Mouse (Mus musculus) intestine, embryonic 16.5 days (tissue): Measurements from ENCODE around the gene Nkiras2. TPM values are rescaled to one million over a fixed set of nuclear protein-coding genes. Genes with fewer than 3 reads are reported as not detected.

Experiments used
- ATAC-seq: fragments of 200-750 bp; cut with Nextera tagmentation; 2 replicates; pipeline ENCODE4 v1.8.0; 2017; ENCODE audit warnings: moderate TSS enrichment, moderate library complexity
- H3K27ac ChIP-seq: fragments of 300-500 bp; sonication (generic); 2 replicates; pipeline ENCODE4 v1.5.1; 2014; ENCODE audit warnings: mild to moderate bottlenecking, low read length
- H3K27me3 ChIP-seq: fragments of 300-500 bp; sonication (generic); replicated peaks from 2 replicates; pipeline ENCODE4 v1.6.1; 2014; ENCODE audit warnings: low read length, control low read depth, mixed read lengths; ENCODE audit not compliant: control insufficient read depth, insufficient read depth
- H3K36me3 ChIP-seq: fragments of 300-500 bp; sonication (generic); 2 replicates; pipeline ENCODE4 v1.6.1; 2014; ENCODE audit warnings: low read length, control low read depth; ENCODE audit not compliant: control insufficient read depth, insufficient read depth
- H3K4me1 ChIP-seq: fragments of 300-500 bp; sonication (generic); 2 replicates; pipeline ENCODE4 v1.6.1; 2014; ENCODE audit warnings: low read length, control low read depth, mixed read lengths; ENCODE audit not compliant: control insufficient read depth, insufficient read depth
- H3K4me2 ChIP-seq: fragments of 300-500 bp; sonication (generic); 2 replicates; pipeline ENCODE4 v1.6.1; 2014; ENCODE audit warnings: low read depth, low read length, control low read depth
- H3K4me3 ChIP-seq: fragments of 300-500 bp; sonication (generic); 2 replicates; pipeline ENCODE4 v1.5.1; 2014; ENCODE audit warnings: mild to moderate bottlenecking, low read length
- H3K9ac ChIP-seq: fragments of 300-500 bp; sonication (generic); 2 replicates; pipeline ENCODE4 v1.6.1; 2014; ENCODE audit warnings: low read depth, low read length
- H3K9me3 ChIP-seq: fragments of 300-500 bp; sonication (generic); 2 replicates; pipeline ENCODE4 v1.6.1; 2016; ENCODE audit warnings: low read length, control low read depth; ENCODE audit not compliant: control insufficient read depth
- WGBS: fragments of 180-500 bp; shearing (Covaris S2); extraction: QIAGEN DNeasy Blood & Tissue Kit; methylation state at CpG from one replicate; pipeline ENCODE4 v1.1.7; 2014; 5-methylcytosine and 5-hydroxymethylcytosine counted together
- polyA plus RNA-seq: library from polyadenylated mRNA; unstranded; fragments of >200 nt; fragmentation: Nextera tagmentation; extraction: Ambion mirVana; gene quantifications from 2 replicates; pipeline ENCODE4 v1.2.1, GENCODE M21; 2015

Nkiras2 gene
- polyA plus RNA-seq, 1 experiment from 2014 or later: 80.8 TPM

DNA sequence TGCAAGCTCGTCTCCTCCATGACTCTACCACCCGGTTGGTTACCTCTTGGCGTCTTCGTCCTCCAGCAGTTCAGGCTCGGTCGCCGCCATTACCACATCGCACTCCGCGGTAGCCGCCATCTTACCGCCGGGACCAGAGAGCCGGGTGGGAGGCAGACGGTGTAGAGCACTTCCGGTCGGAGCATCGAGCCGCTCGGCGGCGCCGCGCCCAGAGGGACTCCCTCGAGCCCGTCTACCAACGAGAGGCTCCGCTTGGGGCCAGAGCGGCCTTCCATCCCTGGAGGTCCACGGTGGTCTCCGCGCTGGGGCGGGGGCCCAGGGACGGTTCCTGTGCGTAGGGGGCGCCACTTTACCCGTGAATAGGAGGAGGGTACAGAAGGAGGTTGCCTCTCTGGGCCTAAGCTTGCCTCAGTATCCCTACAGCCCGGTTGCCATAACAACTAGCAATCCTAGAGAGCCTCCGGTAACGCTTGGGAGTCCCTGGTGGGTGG, 486 bp downstream of the Nkiras2 start:
- under 1% methylated on average over 40 of the region's 40 CpGs for WGBS
- peak overlapping the region; percentile 85 for H3K4me2 ChIP-seq
- peak; percentile 94 for ATAC-seq

DNA sequence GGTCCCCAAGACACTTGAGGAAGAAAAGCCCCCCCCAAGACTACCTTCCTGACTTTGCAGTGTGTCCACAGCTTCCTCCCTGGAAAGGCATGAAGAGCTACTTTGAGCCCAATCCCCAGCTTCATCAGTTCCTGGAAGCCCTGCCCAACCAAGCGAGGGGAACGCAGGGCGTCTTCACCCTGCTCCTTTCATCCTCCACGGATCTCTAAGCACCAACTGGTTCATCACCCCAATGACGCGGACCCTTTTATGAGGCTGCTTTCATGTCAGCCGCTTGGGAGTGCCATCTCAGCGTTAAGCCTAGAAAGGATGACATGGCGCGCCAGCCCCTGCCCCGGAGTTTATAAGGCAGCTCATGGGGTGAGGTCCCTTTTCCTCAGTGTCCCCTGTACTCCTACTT, 938 bp downstream of the Nkiras2 start, which contains the start of gene Dnajc7:
TSS of gene Dnajc7 (minus strand) at position 187 of the 400 bp plus-strand sequence.
- ATAC-seq: 0 out of 2 replicates have a peak, but pooled peaks have one; percentile 4

More for the DNA sequence above, 486 bp downstream of the Nkiras2 start:
- H3K4me1 ChIP-seq: peaks cover 26% of the 10 kb centered on the region
- peak overlapping the region; percentile 94 for H3K4me3 ChIP-seq
- peak overlapping the region; percentile 96 for H3K27ac ChIP-seq
- no peaks in the 10 kb centered on the region for H3K27me3 ChIP-seq
- 0 out of 2 replicates have a peak, but pooled peaks cover 2% of the 10 kb centered on the region for H3K36me3 ChIP-seq
- H3K9me3 ChIP-seq: no peaks in the 10 kb centered on the region
- H3K9ac ChIP-seq: peak overlapping the region; percentile 96

DNA sequence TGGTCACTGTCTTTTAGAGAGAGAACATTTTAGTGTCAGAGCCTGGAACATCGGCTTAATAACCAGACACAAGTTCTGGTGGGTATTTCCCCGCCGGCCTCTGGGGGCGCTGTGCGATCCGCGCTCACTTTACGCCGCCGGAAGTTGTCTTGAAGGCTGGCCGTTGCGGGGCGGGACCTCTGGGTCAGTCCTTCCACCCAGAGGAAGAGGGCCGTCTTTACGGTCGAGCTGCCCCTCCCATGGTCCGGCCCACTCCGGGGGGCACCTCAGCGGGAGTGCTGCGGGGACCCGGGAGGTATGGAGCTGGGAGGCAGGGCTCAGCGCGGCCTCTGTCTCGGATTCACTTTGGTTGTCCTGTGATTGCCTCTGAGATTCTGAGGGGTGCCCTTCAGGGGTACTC, 3.7 kb downstream of the Nkiras2 start:
- ATAC-seq: peak; percentile 82
- H3K4me2 ChIP-seq: peak overlapping the region; percentile 56
- peak overlapping the region; percentile 95 for H3K4me3 ChIP-seq
- WGBS: under 1% methylated on average over 24 of the region's 24 CpGs
- no peaks in the 10 kb centered on the region for H3K9me3 ChIP-seq
- peak overlapping the region; percentile 95 for H3K27ac ChIP-seq
- H3K4me1 ChIP-seq: peaks cover 36% of the 10 kb centered on the region
- H3K9ac ChIP-seq: peak overlapping the region; percentile 87
- no peaks in the 10 kb centered on the region for H3K27me3 ChIP-seq
- H3K36me3 ChIP-seq: peaks cover 12% of the 10 kb centered on the region

More for the DNA sequence above, 938 bp downstream of the Nkiras2 start, which contains the start of gene Dnajc7:
- Histone ChIP-seq H3K4me3 (peak within 1 kb of the TSS; percentile 94), H3K27me3 (no peaks in the 10 kb centered on the region), H3K4me2 (peak within 1 kb of the TSS; percentile 85), H3K27ac (peak within 1 kb of the TSS; percentile 96), H3K36me3 (0 out of 2 replicates have a peak, but pooled peaks cover 4% of the 10 kb centered on the region), H3K9me3 (no peaks in the 10 kb centered on the region), H3K9ac (peak within 1 kb of the TSS; percentile 96), H3K4me1 (peaks cover 27% of the 10 kb centered on the region)
- WGBS: 4% methylated on average over 11 of the region's 11 CpGs

DNA sequence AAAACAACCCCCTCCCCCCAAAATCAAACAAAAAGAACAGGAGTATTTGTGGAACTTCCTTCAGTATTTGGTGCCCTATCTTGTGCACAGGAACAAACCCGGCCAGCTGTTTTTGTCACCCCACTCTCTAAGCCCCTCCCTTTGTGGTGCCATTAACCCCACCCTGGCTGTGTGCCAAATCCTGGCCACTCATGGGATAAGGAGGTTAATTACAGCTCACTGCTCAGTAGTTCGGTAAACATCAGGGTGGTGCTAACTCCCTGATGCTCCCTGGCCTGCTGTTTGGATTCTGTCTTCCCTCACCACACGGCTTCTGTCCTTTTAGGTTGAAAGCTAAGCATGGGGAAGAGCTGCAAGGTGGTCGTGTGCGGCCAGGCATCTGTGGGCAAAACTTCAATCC, 4.8 kb downstream of the Nkiras2 start:
- WGBS: 31% methylated on average over 5 of the region's 5 CpGs
- H3K36me3 ChIP-seq: peaks cover 12% of the 10 kb centered on the region
- peak overlapping the region; percentile 95 for H3K27ac ChIP-seq
- H3K4me2 ChIP-seq: peak overlapping the region; percentile 56
- peak overlapping the region; percentile 87 for H3K9ac ChIP-seq
- H3K9me3 ChIP-seq: no peaks in the 10 kb centered on the region
- peak overlapping the region; percentile 95 for H3K4me3 ChIP-seq
- H3K4me1 ChIP-seq: peaks cover 34% of the 10 kb centered on the region
- ATAC-seq: peak; percentile 12; the same call in 1 of the 2 replicates
- no peaks in the 10 kb centered on the region for H3K27me3 ChIP-seq

DNA sequence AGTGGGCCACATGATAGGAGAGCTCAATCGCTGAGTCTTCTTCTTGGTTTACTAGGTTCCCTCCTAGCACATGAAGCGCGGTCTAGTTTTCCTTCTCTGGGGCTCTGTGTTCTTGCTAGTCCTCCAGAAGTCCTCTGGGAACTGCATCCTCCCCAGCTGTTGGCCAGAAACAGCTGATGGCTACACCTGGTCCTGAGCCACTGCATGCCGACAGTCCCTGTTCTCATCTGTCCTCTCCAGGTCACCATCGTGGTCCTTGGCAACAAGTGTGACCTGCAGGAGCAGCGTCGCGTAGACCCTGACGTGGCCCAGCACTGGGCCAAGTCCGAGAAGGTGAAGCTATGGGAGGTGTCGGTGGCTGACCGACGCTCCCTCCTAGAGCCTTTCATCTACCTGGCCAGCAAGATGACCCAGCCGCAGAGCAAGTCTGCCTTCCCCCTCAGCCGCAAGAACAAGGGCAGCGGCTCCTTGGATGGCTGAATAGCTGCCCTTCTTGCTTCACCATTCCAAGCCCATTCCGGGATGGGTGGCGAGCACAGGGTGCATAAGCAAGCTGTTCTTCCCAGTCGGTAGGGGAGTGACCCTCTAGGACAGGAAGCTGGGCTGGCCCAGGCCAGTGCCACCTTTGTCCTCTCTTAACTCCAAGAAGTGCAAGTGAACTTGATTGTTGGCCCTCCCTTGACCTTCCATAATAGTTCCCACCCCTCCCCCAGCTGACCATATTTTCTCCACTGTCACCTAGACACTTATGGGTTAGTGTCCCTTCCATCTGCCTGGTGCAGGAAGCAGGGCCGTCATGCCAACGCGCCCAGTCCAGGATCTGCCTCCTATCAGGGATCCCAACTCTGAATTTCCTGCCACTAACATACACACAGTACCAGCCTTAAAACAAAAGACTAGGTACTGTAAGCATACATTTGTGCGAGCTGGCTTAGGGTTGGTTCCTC, 7.0 kb downstream of the Nkiras2 start:
- Histone ChIP-seq H3K27ac (peak overlapping the region; percentile 62), H3K9ac (no peak overlapping the region), H3K27me3 (no peaks in the 10 kb centered on the region), H3K4me3 (no peak overlapping the region), H3K4me1 (peaks cover 29% of the 10 kb centered on the region), H3K9me3 (no peaks in the 10 kb centered on the region), H3K36me3 (peaks cover 12% of the 10 kb centered on the region), H3K4me2 (0 out of 2 replicates have a peak overlapping the region, but pooled peaks have one; percentile 6)
- WGBS: 91% methylated on average over 23 of the region's 23 CpGs
- ATAC-seq: no peak

DNA sequence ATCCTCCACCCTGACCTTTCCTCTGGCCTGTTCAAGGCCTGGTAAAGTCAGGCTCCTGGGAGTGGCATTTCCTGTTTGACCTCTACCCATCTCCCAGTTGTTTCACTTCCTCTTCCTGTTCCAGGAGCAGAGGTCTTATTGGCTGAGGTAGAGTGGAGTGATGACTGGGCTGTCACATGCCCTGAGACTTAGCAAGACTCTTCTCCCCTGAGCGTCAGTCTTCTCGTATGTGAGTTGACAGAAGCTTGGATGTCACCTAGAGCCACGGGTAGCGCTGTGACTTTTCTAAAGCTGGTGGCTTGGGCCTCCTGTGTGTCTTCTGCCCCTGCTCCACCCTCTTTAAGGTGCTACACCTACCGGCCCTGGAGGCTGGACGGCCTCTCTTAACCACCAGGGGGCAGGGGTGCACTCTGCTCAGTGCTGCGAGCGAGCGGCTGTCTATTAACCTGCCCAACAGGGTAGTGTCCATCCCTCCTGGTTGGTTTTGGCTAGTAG, 7.7 kb downstream of the Nkiras2 start:
- peak overlapping the region; percentile 62 for H3K27ac ChIP-seq

DNA sequence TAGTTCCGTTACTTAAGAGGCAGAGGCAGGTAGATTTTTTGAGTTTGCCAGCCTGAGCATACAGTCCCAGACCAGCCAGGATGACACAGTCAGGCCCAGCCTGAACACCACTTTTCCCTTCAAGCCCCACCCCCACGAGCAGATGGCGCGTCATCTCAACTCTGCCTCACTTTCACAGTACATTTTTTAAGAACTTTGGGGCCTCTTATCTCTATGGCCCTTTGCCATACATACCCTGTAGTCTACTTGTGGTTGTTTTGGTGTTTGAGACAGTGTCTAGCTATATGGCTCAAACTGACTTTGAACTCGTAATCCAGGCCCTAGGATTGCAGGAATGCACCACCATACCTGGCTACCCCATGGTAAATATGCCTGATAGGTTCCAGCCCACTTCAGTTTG, 9.0 kb downstream of the Nkiras2 start:
- ATAC-seq: no peak
- Histone ChIP-seq H3K27me3 (no peaks in the 10 kb centered on the region; the same call in 1 of the 2 replicates), H3K4me1 (peaks cover 29% of the 10 kb centered on the region), H3K27ac (no peak overlapping the region), H3K9ac (no peak overlapping the region), H3K4me3 (no peak overlapping the region), H3K4me2 (no peak overlapping the region), H3K36me3 (peaks cover 12% of the 10 kb centered on the region), H3K9me3 (no peaks in the 10 kb centered on the region)
- 92% methylated on average over 5 of the region's 5 CpGs for WGBS

More for the DNA sequence above, 7.7 kb downstream of the Nkiras2 start:
- peak; percentile 76 for ATAC-seq
- Histone ChIP-seq H3K4me3 (no peak overlapping the region; the same call in 1 of the 2 replicates), H3K4me1 (peaks cover 29% of the 10 kb centered on the region), H3K27me3 (no peaks in the 10 kb centered on the region), H3K4me2 (0 out of 2 replicates have a peak overlapping the region, but pooled peaks have one; percentile 6), H3K9me3 (no peaks in the 10 kb centered on the region), H3K9ac (0 out of 2 replicates have a peak overlapping the region, but pooled peaks have one; percentile 24), H3K36me3 (peaks cover 12% of the 10 kb centered on the region)
- WGBS: 16% methylated on average over 9 of the region's 9 CpGs

DNA sequence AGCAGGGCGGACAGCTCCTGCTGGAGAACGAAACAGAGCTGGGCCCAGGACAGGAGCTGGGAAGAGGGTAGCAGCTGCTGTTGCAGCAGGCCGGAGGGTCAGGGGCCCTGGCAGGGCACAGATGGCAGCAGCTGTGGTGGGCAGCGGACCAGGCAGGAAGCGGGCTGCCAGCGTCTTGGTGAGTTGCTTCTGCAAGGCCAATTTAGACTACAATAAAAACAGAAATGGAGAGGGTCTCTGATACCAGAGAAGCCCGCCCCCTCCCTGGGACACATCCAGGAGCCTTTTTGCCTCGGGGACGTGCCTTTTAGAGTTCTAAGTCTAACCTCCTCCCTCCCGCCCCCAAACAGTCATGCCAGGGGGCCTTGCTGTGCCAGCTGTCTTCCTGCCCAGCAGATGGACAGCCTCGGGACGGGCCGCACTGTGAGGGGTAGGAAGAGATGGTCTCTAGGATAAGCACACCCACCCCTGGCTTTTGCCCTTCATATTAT, 9.9 kb downstream of the Nkiras2 start:
- Histone ChIP-seq H3K4me1 (peaks cover 25% of the 10 kb centered on the region), H3K36me3 (peaks cover 12% of the 10 kb centered on the region), H3K4me3 (no peak overlapping the region), H3K27ac (no peak overlapping the region), H3K9ac (no peak overlapping the region), H3K4me2 (no peak overlapping the region), H3K9me3 (no peaks in the 10 kb centered on the region), H3K27me3 (no peaks in the 10 kb centered on the region; the same call in 1 of the 2 replicates)
- no peak for ATAC-seq
- 49% methylated on average over 13 of the region's 13 CpGs for WGBS

DNA sequence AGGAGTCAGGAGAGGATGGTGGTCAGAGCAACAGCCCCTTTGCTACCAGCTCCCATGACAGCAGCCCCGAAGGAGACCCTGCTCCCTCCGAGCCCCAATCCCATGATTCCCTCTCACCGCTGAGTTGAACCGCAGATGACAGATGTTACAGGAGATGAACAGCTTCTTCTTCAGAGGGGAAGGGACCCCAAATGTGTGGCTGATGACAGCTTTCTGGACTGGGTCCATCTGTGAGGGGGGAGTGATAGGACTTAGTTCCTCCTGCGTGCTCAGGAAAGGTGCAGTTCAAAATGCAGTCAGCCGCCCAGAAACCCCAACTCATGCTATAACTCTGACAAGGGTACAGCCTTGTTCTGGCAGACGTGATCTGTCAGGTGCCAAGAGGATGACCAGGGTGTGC, 15.5 kb downstream of the Nkiras2 start:
- H3K9ac ChIP-seq: no peak overlapping the region
- 71% methylated on average over 7 of the region's 7 CpGs for WGBS
- no peak overlapping the region for H3K27ac ChIP-seq
- ATAC-seq: no peak
- H3K9me3 ChIP-seq: no peaks in the 10 kb centered on the region
- H3K27me3 ChIP-seq: peaks cover 3% of the 10 kb centered on the region; the same call in 1 of the 2 replicates
- H3K4me3 ChIP-seq: no peak overlapping the region
- H3K4me2 ChIP-seq: no peak overlapping the region
- H3K36me3 ChIP-seq: no peaks in the 10 kb centered on the region
- no peaks in the 10 kb centered on the region for H3K4me1 ChIP-seq
